Mouse (Mus musculus) heart, embryonic 10.5 days (tissue): ENCODE data around the gene Ralgps1. TPM values are rescaled to one million over a fixed set of nuclear protein-coding genes. Genes with fewer than 3 reads are reported as not detected.
"Not testable (repeated sequence)": the region's sequence is repeated elsewhere in the genome, so short reads cannot be mapped to it uniquely, and the experiment has no call there.

ENCODE experiments used
- DNase-seq: peaks from one replicate; pipeline ENCODE4 v3.0.0-alpha.2; 2017; ENCODE audit warnings: low spot score
- H3K27ac ChIP-seq: fragments of 300-500 bp; sonication (generic); 2 replicates; pipeline ENCODE4 v1.5.1; 2016; ENCODE audit warnings: mild to moderate bottlenecking
- H3K27me3 ChIP-seq: fragments of 300-500 bp; sonication (generic); 2 replicates; pipeline ENCODE4 v1.6.1; 2016; ENCODE audit warnings: mild to moderate bottlenecking; ENCODE audit not compliant: poor library complexity, insufficient read depth, severe bottlenecking
- H3K36me3 ChIP-seq: fragments of 300-500 bp; sonication (generic); 2 replicates; pipeline ENCODE4 v1.6.1; 2016; ENCODE audit warnings: mild to moderate bottlenecking, moderate library complexity
- H3K4me1 ChIP-seq: fragments of 300-500 bp; sonication (generic); 2 replicates; pipeline ENCODE4 v1.6.1; 2016; ENCODE audit warnings: mild to moderate bottlenecking
- H3K4me3 ChIP-seq: fragments of 300-500 bp; sonication (generic); 2 replicates; pipeline ENCODE4 v1.5.1; 2016; ENCODE audit warnings: mild to moderate bottlenecking, moderate library complexity
- H3K9me3 ChIP-seq: fragments of 300-500 bp; sonication (generic); 2 replicates; pipeline ENCODE4 v1.6.1; 2016; ENCODE audit warnings: mild to moderate bottlenecking, moderate library complexity
- WGBS: fragments of 180-500 bp; shearing (Covaris S2); methylation state at CpG from one replicate; pipeline ENCODE4 v1.1.7; 2016; 5-methylcytosine and 5-hydroxymethylcytosine counted together
- polyA plus RNA-seq: library from polyadenylated mRNA; unstranded; fragments of >200 nt; fragmentation: Nextera tagmentation; extraction: Ambion mirVana; gene quantifications from 2 replicates; pipeline ENCODE4 v1.2.1, GENCODE M21; 2016

Ralgps1 gene
- polyA plus RNA-seq, 1 experiment from 2014 or later, result 3.8 TPM

- Histone ChIP-seq H3K9me3 (no peaks in the 10 kb centered on the region), H3K4me1 (peaks cover 79% of the 10 kb centered on the region), H3K4me3 (no peak overlapping the region), H3K27me3 (no peaks in the 10 kb centered on the region), H3K27ac (no peak overlapping the region), H3K36me3 (peaks cover 43% of the 10 kb centered on the region)
- 88% methylated on average over 6 of the region's 6 CpGs for WGBS
- DNase-seq, result no peak
Observed at GRCm38 (mm10) chr2:33220246-33220645, 151.0 kb downstream of the Ralgps1 start.

- H3K36me3 ChIP-seq, result peaks cover 37% of the 10 kb centered on the region
- WGBS, result 73% methylated on average over 4 of the region's 4 CpGs
- DNase-seq, result no peak
- no peaks in the 10 kb centered on the region for H3K27me3 ChIP-seq
- no peaks in the 10 kb centered on the region for H3K9me3 ChIP-seq
- no peak overlapping the region for H3K27ac ChIP-seq
- H3K4me3 ChIP-seq, result no peak overlapping the region
- peaks cover 82% of the 10 kb centered on the region for H3K4me1 ChIP-seq
Observed at GRCm38 (mm10) chr2:33219637-33220036, 151.6 kb downstream of the Ralgps1 start.

GRCm38 (mm10) chr2:33218903-33219625, 152.2 kb downstream of the Ralgps1 start:
- Histone ChIP-seq H3K36me3 (peaks cover 32% of the 10 kb centered on the region), H3K4me1 (peaks cover 77% of the 10 kb centered on the region), H3K27ac (peak overlapping the region; percentile 52; the same call in 1 of the 2 replicates), H3K27me3 (no peaks in the 10 kb centered on the region), H3K9me3 (no peaks in the 10 kb centered on the region), H3K4me3 (no peak overlapping the region)
- WGBS, result 61% methylated on average over 11 of the region's 11 CpGs
- no peak for DNase-seq

DNA sequence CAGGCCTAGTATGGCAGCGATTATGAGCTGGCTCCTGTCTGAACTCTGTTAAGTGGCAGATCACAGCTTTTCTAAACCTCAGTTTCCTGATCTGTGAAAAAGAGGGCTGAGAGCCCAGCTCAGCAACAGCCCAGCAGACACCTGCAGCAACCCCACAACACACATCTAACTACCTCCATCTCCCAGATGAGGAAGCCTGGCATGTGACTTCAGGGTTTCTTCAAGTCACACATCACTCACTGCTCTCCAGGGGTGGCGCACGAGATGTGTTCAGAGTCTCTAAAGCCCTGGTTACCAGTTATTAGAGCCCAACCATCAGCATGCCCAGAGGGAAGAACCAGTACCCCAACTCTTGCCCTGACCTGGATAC, 153.9 kb downstream of the Ralgps1 start:
- DNase-seq, result no peak
- Histone ChIP-seq H3K4me3 (peak overlapping the region; percentile 79), H3K4me1 (peaks cover 64% of the 10 kb centered on the region), H3K27me3 (no peaks in the 10 kb centered on the region), H3K9me3 (no peaks in the 10 kb centered on the region), H3K27ac (peak overlapping the region; percentile 93), H3K36me3 (peaks cover 25% of the 10 kb centered on the region)
- WGBS, result 50% methylated on average over 3 of the region's 3 CpGs

GRCm38 (mm10) chr2:33216645-33217424, 154.5 kb downstream of the Ralgps1 start:
- DNase-seq, result no peak
- 11% methylated on average over 18 of the region's 18 CpGs for WGBS
- H3K27me3 ChIP-seq, result no peaks in the 10 kb centered on the region
- H3K4me3 ChIP-seq, result peak overlapping the region; percentile 79
- peak overlapping the region; percentile 93 for H3K27ac ChIP-seq
- H3K4me1 ChIP-seq, result peaks cover 64% of the 10 kb centered on the region
- no peaks in the 10 kb centered on the region for H3K9me3 ChIP-seq
- H3K36me3 ChIP-seq, result peaks cover 20% of the 10 kb centered on the region

DNA sequence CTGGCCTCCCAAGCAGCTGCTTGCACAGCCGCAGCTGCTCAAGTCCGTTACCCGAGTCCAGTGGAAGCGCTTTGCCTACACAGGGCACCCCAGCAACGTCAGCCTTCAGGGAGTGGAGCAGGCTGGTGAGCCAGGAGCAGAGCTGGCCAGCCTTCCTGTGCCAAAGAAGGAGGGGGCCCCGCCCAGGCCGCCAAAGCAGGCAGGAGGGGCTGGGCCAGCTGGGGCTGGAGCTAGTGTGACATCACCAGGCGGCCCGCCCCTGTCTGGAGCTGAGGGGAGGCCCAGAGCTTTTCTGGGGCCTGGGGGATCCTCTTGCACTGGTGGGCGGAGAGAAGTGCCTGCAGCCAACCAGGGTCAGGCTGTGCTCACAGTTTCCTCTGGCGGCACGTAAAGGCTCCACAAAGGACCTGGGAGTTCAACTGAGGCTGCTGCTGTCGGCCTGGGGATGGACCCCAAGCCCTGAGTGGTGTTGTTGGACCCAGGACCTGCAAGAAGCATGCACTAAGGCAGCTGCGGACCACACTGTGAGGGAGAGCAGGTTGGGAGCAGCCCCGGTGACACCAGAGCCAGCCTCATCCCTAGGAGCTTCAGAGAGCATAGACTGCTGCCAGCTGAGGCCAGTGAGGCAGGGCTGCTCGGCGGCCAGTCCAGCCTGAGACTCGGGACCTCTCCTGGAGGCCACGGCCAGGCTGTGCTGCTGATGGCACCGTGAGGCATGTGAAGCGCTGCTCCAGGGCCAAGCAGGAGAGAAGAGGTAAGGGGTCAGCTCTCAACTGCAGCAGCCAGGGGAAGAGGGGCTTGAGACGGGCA, 155.4 kb downstream of the Ralgps1 start, which contains the start of gene Angptl2:
Gene Angptl2, plus strand, starts transcription at position 370 of the 810 bp plus-strand sequence.
- Histone ChIP-seq H3K4me3 (peak within 1 kb of the TSS; percentile 79), H3K36me3 (peaks cover 10% of the 10 kb centered on the region), H3K9me3 (no peaks in the 10 kb centered on the region), H3K27me3 (no peaks in the 10 kb centered on the region), H3K4me1 (peaks cover 59% of the 10 kb centered on the region), H3K27ac (peak within 1 kb of the TSS; percentile 93)
- under 1% methylated on average over 22 of the region's 22 CpGs for WGBS
- DNase-seq, result peak; percentile 97

DNA sequence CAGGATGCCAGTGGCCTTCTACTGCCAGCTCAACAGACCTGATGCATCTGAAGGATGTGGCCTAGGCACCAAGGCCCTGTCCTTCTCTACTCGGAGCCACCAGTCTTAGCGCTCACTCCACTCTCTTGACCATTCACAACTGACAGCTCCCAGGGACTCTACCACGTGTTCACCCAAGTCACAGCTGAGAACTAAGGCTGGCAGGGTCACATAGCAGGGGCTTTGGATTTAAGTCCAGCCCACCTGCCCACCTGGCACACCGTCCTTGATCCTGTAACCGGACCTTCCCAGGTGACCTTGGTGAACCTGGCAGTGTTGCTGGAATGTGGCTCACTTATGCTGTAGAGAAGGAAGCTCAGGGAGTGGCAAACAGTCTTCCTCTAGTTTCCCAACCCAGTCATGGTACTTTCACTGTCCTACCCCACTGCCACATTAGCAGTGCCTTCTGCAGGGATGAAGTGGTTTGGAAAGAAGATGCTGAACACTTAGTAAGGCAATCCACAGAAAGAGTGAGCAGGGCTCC, 156.0 kb downstream of the Ralgps1 start:
- no peaks in the 10 kb centered on the region for H3K9me3 ChIP-seq
- peak overlapping the region; percentile 93 for H3K27ac ChIP-seq
- H3K36me3 ChIP-seq, result peaks cover 5% of the 10 kb centered on the region; the same call in 1 of the 2 replicates
- no peak for DNase-seq
- 70% methylated on average over 5 of the region's 5 CpGs for WGBS
- peaks cover 60% of the 10 kb centered on the region for H3K4me1 ChIP-seq
- no peaks in the 10 kb centered on the region for H3K27me3 ChIP-seq
- peak overlapping the region; percentile 79 for H3K4me3 ChIP-seq

DNA sequence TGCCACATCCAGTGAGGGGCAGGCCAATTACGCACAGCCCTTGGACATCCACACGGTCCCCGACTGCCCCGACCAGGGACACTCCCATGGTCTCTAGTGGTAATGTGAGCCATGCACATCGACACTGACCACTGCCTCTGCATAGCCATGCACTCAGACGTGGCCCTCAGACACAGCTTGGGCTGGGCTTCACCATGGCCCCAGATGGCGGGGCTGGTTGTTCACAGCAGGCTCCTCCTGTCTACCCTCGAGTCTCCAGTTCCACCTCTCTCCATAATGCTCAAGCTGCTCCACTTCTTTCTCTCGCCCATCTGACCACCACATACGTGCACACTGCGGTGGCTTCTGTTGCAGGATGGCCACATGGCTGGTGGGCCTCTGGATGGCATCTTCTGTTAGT, 160.0 kb downstream of the Ralgps1 start:
- not testable (repeated sequence) for DNase-seq, H3K36me3 ChIP-seq, H3K27me3 ChIP-seq, H3K4me3 ChIP-seq, H3K9me3 ChIP-seq, H3K27ac ChIP-seq
- peaks cover 45% of the 10 kb centered on the region for H3K4me1 ChIP-seq
- 83% methylated on average over 11 of the region's 11 CpGs for WGBS

DNA sequence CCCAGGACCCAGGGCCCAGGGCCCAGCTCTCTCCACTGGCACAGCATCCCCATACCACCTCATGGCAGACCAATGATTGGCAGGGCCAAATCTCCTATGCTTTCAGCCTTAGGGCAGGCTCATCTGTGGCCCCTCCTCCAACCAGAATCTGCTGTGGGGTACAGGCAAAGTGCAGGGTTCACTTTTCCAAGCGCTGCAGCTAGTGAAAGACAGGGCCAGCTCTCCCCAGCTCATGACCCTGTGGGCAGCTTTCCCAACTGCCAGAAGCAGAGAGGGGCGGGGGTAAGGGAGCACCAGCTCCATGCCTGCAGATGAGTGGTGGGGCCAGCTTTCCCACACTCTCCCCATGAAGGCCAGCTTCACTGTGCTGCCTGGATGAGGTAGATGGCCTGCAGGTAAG, 160.4 kb downstream of the Ralgps1 start:
- WGBS, result 75% methylated on average over 2 of the region's 2 CpGs
- no peaks in the 10 kb centered on the region for H3K36me3 ChIP-seq
- peaks cover 45% of the 10 kb centered on the region for H3K4me1 ChIP-seq

GRCm38 (mm10) chr2:33208134-33208533, 163.2 kb downstream of the Ralgps1 start:
- Histone ChIP-seq H3K27me3 (no peaks in the 10 kb centered on the region), H3K36me3 (no peaks in the 10 kb centered on the region), H3K27ac (no peak overlapping the region), H3K4me1 (peaks cover 62% of the 10 kb centered on the region), H3K4me3 (no peak overlapping the region), H3K9me3 (no peaks in the 10 kb centered on the region)
- WGBS, result 51% methylated on average over 5 of the region's 5 CpGs
- no peak for DNase-seq

More for the DNA sequence above, 160.4 kb downstream of the Ralgps1 start:
- no peak for DNase-seq
- Histone ChIP-seq H3K4me3 (no peak overlapping the region), H3K27ac (peak overlapping the region; percentile 4; the same call in 1 of the 2 replicates), H3K9me3 (no peaks in the 10 kb centered on the region), H3K27me3 (no peaks in the 10 kb centered on the region)

DNA sequence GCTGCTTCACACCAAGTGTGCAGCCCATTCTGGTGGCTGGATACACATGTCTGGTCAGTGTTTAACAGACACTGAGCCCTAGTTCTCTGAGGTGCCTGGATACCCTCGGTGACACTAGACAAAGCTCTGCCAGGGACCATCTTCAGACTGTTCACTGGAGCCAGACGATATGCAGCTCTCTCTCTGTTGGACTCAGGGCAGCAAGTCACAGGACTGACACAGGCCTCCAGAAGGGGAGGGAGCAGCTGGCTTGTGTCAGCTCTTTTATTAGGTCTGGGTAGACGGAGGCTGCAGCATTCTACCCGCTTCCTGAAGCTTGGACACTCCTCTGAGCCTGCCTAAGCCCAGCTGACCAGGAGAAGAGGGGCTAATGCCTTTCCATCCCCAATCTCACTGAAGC, 164.2 kb downstream of the Ralgps1 start:
- no peak overlapping the region for H3K4me3 ChIP-seq
- H3K4me1 ChIP-seq, result peaks cover 72% of the 10 kb centered on the region
- no peak for DNase-seq
- H3K27ac ChIP-seq, result peak overlapping the region; percentile 73
- 11% methylated on average over 4 of the region's 4 CpGs for WGBS
- no peaks in the 10 kb centered on the region for H3K36me3 ChIP-seq
- no peaks in the 10 kb centered on the region for H3K9me3 ChIP-seq
- H3K27me3 ChIP-seq, result no peaks in the 10 kb centered on the region

DNA sequence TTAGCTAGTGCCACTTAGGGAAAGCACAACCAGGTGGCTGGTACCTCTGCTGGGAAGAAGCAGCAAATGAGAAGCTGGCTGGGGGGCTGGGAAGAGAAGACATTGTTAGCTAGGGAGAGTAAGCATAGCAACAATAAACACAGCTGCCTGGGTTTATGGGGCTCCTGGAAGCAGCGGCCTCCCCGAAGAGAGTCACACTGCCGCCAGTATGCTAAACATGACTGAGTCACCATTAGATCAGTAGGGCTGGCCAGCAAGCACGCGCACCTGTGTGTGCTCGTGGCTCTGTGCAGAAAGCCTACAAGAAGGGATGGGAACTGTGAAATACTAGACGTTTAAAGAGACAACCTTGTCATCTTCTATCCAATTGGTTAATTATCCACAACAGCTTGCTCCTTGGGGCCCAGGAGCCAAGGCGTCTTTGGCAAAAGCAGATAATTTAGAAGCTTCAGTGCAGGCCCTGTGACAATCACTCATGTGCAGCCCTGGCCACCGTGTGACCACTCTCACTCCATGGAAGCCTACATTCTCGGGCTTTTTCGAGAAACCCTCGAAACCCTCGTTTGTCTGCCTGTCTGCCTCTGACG, 165.3 kb downstream of the Ralgps1 start:
- Histone ChIP-seq H3K36me3 (no peaks in the 10 kb centered on the region), H3K27me3 (no peaks in the 10 kb centered on the region), H3K27ac (peak overlapping the region; percentile 80), H3K9me3 (no peaks in the 10 kb centered on the region), H3K4me1 (peaks cover 80% of the 10 kb centered on the region), H3K4me3 (no peak overlapping the region)
- no peak for DNase-seq
- 67% methylated on average over 14 of the region's 14 CpGs for WGBS
